Mouse (Mus musculus) CD4-positive, CD25-positive, alpha-beta regulatory T cell, adult 4 months (primary cell): ENCODE data around the gene Emilin1. TPM values are rescaled to one million over a fixed set of nuclear protein-coding genes. Genes with fewer than 3 reads are reported as not detected.
"Not testable (repeated sequence)": the region's sequence is repeated elsewhere in the genome, so short reads cannot be mapped to it uniquely, and the experiment has no call there.

Source experiments
- ATAC-seq: one replicate; pipeline ENCODE4 v1.8.0; 2017
- polyA plus RNA-seq, 2 experiments: library from polyadenylated mRNA; unstranded; fragments of 100-300 nt; shearing (Covaris generic); gene quantifications; one replicate each; pipeline ENCODE4 v1.2.1; 2017

Gene Emilin1
- under 1 TPM; 0.32 to 0.90 TPM for polyA plus RNA-seq

GRCm38 (mm10) chr5:30913060-30913841 lies at the start of gene Emilin1:
Emilin1 (plus strand) TSS chr5:30913402.
- no peak for ATAC-seq

GRCm38 (mm10) chr5:30863852-30864251 lies 49.4 kb upstream of the Emilin1 start:
- no peak for ATAC-seq

DNA sequence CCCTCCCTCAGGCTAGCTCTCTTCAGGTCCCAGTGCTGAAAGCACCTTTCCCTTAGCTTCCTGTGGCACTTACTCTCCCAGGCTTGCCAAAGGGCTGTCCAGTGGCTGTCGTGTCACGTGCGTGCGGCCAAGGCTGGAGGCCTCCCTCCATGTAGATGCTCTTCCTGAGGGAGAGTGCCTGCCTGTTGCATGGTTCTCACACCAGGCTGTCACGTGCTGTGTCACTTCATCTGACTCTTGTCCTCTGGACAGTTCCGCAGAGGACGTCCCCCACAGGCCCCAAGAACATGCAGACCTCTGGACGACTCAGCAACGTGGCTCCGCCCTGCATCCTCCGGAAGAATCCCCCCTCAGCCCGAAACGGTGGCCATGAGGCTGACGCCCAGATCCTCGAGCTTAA lies 48.9 kb upstream of the Emilin1 start:
- no peak for ATAC-seq

GRCm38 (mm10) chr5:30866871-30867270 lies 46.3 kb upstream of the Emilin1 start:
- no peak for ATAC-seq

GRCm38 (mm10) chr5:30867712-30868111 lies 45.5 kb upstream of the Emilin1 start, which contains the start of gene Tmem214:
Tmem214 (plus strand) TSS chr5:30868012.
- ATAC-seq, result no peak

DNA sequence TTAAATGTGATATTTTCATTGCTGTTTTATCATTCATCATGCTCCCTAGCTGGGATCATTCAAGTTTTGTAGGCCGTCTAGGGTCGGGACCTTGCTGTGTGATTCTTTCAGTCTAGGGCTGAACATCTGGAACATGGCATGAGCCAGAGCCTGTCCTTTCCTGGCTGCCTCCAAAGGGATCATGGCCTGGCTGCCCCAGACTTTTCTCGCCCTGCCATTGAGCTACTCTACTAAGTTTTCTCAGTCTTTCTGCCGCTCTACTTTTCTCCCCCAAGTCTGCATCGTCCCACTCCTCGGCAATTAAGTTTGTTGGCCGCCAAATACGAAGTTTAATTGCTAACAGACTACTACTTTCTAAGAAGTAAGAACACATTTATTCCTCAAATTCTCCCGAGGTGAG lies 44.2 kb upstream of the Emilin1 start:
- no peak for ATAC-seq

- ATAC-seq, result peak; percentile 100
These were observed 43.6 kb upstream of the Emilin1 start for GRCm38 (mm10) chr5:30869405-30870130.

DNA sequence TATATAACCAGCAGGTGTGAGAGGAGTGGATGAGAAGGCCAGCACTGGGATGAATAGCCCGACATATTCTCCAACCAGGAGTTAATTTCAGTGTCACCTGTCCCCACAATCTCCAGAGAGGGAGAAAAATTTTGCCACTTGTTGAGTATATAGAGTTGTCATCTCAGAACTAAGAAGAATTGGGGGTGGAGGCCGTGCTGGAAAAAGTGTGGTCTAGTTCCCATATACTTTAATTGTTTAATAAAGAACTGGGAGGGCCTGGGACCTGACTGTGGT lies 43.1 kb upstream of the Emilin1 start:
- no peak for ATAC-seq

- no peak for ATAC-seq
These were observed 40.6 kb upstream of the Emilin1 start for GRCm38 (mm10) chr5:30872574-30872973.

DNA sequence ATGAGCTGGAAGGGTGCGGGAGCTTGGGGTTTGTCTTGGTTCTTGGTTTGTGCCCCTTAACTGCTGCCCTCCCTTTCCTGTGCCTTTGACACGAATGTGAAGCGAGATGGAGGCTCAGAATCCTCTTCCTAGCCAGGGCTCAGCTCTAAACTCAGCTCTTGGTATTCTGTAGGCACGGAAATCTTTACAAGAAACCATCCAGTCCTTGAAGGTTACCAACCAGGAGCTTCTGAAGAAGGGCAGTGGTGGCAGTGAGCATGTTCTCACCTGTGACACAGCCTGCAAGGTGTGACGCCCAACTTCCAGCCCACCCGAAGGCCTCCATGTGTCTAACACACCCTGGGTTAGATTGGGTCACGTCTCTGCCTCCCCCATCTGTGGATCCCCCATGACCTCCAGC lies 38.8 kb upstream of the Emilin1 start:
- no peak for ATAC-seq

DNA sequence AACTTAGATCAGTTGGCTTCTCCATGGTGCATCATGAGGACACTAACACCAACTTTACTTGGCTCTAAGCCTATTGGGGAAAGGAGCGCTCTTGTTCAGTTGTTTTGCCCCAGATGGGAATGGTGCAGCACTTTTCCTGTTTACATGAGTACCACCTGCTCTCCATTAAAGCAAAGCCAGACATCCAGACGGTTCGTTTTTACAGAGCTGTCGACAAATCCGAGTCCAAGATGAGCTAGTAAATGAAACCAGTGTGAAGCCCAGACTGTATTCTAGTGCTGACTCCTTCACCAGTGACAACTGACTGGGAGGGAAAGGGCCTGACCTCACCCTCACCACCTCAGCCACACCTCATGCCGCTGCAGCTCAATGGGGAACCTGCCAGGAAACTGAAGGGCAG lies 34.6 kb upstream of the Emilin1 start:
- ATAC-seq, result no peak

- ATAC-seq, result no peak
These were observed 33.8 kb upstream of the Emilin1 start for GRCm38 (mm10) chr5:30879347-30879943.

- not testable (repeated sequence) for ATAC-seq
These were observed 31.4 kb upstream of the Emilin1 start for GRCm38 (mm10) chr5:30881839-30882238.

DNA sequence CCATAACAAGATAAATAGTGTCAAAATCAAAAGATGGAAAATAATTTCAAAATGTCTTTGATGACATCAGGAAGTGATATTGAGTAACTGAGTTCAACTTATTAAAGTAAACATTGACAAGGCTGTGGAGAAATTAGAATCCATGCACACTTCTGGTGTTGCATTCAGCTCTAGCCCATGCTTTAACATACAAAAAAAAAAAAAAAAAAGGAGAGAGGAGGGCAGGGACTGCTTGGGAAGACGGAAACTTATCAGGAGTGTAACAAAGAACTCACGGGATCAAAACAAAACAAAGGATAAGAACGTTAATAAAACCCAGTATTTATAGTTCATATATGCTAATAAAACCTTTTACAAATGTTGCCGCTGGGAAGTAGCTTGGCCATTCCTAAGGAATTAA lies 27.0 kb upstream of the Emilin1 start:
- ATAC-seq, result no peak

- ATAC-seq, result no peak
These were observed 26.5 kb upstream of the Emilin1 start for GRCm38 (mm10) chr5:30886731-30887130.

DNA sequence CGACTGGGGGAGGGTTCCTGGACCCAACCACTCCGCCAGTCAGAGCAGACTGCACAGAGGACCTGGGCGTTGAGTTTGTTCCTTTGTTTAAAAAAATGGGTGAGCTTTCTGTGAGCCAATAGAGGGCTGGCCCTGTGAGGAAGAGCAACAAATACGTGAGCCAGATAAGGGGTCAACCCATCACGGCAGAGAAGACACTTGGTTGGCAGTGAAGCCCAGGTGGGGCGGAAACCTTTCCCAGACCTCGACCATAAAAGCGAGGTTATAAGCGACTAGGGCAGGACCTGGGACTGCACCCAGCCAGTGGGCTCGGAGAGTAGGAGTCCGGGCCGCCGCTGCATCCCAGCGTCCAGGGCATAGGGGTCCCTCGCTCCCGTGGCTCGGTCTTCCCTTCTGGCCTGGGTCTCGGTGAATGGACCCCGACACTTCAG lies 25.9 kb upstream of the Emilin1 start:
- ATAC-seq, result peak; percentile 79

GRCm38 (mm10) chr5:30887858-30888336 lies 25.3 kb upstream of the Emilin1 start:
- peak; percentile 50 for ATAC-seq

- peak; percentile 64 for ATAC-seq
These were observed 24.7 kb upstream of the Emilin1 start, which contains the start of gene Agbl5 for GRCm38 (mm10) chr5:30888337-30889087. Agbl5 (plus strand) TSS chr5:30888694.

DNA sequence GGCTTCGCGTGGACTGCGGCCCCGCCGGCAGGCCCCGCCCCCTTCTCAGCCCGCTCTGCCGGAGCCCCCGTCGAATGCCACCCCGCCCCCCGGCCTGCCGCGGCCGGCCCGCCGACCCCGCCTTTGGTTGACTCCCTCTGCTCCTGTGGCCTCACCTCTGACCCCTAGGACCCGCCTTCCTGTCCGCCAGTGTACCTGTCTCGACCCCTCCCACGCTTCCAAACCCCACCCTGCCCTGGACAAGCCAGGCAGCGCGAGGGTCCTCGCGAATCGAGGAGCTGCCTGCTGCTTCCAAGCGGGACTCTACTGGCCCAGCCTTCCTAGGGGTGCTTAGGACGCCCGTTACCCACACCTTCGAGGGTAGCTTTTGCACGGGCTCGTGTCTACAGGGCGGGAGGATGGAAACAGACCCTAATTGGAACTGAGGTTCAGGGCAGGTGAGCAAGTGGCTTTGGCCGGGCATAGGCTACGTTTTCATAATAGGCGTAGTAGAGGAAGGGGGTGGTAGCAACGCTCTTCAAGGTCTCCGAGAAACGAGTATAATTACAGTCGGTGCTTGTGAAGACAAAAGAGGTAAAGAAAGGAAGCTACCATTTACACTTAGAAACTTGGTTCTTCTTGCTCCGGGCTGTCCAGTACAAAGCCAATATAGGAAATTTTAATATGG lies 24.0 kb upstream of the Emilin1 start:
- no peak for ATAC-seq

DNA sequence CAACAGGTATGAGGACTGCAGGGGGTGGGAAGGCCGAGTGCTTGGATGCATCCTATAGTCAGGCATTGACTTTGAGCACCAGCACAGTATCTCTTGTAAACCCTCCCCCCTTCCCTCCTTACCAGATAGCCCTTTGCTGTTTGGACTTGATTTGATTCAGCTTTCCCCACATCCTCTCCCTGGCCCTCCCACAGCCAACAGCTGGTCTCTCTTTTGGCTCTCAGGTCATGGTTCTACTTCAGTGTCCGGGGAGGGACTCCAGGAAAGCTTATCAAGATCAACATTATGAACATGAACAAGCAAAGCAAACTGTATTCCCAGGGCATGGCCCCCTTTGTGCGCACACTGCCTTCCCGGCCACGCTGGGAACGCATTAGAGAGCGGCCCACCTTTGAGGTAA lies 22.8 kb upstream of the Emilin1 start:
- no peak for ATAC-seq

- ATAC-seq, result no peak
These were observed 11.3 kb upstream of the Emilin1 start for GRCm38 (mm10) chr5:30901860-30902259.

DNA sequence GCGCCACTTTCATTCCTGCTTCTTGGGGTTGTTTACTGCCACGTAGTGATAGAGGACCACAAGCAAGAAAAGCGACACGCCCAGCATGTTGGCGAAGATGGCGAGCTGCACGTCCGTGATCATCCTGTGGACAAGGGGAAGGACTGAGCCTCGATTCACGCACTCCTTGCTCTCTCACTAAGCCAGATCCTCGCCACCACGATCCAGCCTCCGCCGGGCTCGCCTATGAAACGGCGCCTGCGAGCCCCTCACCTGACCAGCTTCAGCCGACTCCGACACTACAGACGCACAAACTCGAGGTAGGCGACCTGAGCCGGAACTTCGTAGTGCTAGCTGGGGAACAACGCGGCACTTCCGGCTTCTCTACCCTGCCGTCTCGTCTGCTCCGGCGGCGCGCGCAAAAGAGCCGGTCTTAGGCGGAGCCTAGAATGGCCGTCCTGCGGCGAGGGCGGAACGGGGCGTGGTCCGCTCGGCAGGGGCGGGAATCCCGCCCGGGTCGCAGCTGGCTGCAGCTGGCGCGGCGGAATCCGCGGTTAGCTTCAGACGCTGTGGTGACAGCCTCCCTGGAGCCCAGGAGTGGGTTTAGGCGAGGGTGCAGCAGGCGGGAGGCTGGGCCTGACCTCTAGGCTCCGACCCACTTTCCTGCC lies 5.7 kb upstream of the Emilin1 start, which contains the start of gene Ost4:
Gene Ost4 (minus strand): TSS at position 376 of the 647 bp plus-strand sequence.
- ATAC-seq, result peak; percentile 99
